Mouse (Mus musculus) spleen, postnatal 10 days (tissue): Measurements from ENCODE around the gene Zfp365.

Experiments
- DNase-seq, 2 experiments: peaks; one replicate each; pipeline ENCODE4 v3.0.0; 2021 to 2022; ENCODE audit warnings: low spot score in 2 of 2

Gene Zfp365

GRCm38 (mm10) chr10:67903387-67903786 lies 9.1 kb downstream of the Zfp365 start:
- no peak for DNase-seq

GRCm38 (mm10) chr10:67901179-67901578 lies 11.3 kb downstream of the Zfp365 start:
- DNase-seq: no peak

GRCm38 (mm10) chr10:67898949-67899675 lies 13.3 kb downstream of the Zfp365 start:
- no peak for DNase-seq

GRCm38 (mm10) chr10:67898355-67898935 lies 14.0 kb downstream of the Zfp365 start:
- no peak for DNase-seq

GRCm38 (mm10) chr10:67897281-67897680 lies 15.2 kb downstream of the Zfp365 start:
- no peak for DNase-seq

GRCm38 (mm10) chr10:67894683-67895082 lies 17.8 kb downstream of the Zfp365 start:
- no peak for DNase-seq

- DNase-seq: no peak
Measured at GRCm38 (mm10) chr10:67894059-67894458, 18.4 kb downstream of the Zfp365 start.

GRCm38 (mm10) chr10:67893226-67893625 lies 19.2 kb downstream of the Zfp365 start:
- no peak for DNase-seq

- no peak for DNase-seq
Measured at GRCm38 (mm10) chr10:67891126-67891525, 21.3 kb downstream of the Zfp365 start.

GRCm38 (mm10) chr10:67887971-67888370 lies 24.5 kb downstream of the Zfp365 start:
- DNase-seq: no peak

- no peak for DNase-seq
Measured at GRCm38 (mm10) chr10:67880692-67881091, 31.8 kb downstream of the Zfp365 start.

- peak; percentile 34 to 78 for DNase-seq
Measured at GRCm38 (mm10) chr10:67871811-67872210, 40.7 kb downstream of the Zfp365 start.

GRCm38 (mm10) chr10:67868234-67868633 lies 44.2 kb downstream of the Zfp365 start:
- no peak for DNase-seq

GRCm38 (mm10) chr10:67865841-67866240 lies 46.6 kb downstream of the Zfp365 start:
- DNase-seq: no peak

GRCm38 (mm10) chr10:67865063-67865462 lies 47.4 kb downstream of the Zfp365 start:
- DNase-seq: no peak

- DNase-seq: peak in 1 of 2 experiments; percentile 24
Measured at GRCm38 (mm10) chr10:67862331-67862730, 50.1 kb downstream of the Zfp365 start.

- peak; percentile 30 to 70 for DNase-seq
Measured at GRCm38 (mm10) chr10:67858878-67859277, 53.6 kb downstream of the Zfp365 start.

- DNase-seq: no peak
Measured at GRCm38 (mm10) chr10:67857561-67857906, 54.9 kb downstream of the Zfp365 start.

GRCm38 (mm10) chr10:67856791-67857560 lies 55.5 kb downstream of the Zfp365 start:
- no peak for DNase-seq

GRCm38 (mm10) chr10:67855760-67856159 lies 56.7 kb downstream of the Zfp365 start:
- no peak for DNase-seq

GRCm38 (mm10) chr10:67852411-67852810 lies 60.1 kb downstream of the Zfp365 start:
- no peak for DNase-seq

GRCm38 (mm10) chr10:67851079-67851478 lies 61.4 kb downstream of the Zfp365 start:
- no peak for DNase-seq
